Mouse (Mus musculus): ENCODE results near the gene Cby3. TPM values are rescaled to one million over a fixed set of nuclear protein-coding genes. Genes with fewer than 3 reads are reported as not detected.
A peak's percentile ranks its signal among the peaks of the same experiment; 100 is the strongest.

Cby3 gene
- polyA plus RNA-seq, 1 experiment from 2014 or later = 0.37 TPM

DNA sequence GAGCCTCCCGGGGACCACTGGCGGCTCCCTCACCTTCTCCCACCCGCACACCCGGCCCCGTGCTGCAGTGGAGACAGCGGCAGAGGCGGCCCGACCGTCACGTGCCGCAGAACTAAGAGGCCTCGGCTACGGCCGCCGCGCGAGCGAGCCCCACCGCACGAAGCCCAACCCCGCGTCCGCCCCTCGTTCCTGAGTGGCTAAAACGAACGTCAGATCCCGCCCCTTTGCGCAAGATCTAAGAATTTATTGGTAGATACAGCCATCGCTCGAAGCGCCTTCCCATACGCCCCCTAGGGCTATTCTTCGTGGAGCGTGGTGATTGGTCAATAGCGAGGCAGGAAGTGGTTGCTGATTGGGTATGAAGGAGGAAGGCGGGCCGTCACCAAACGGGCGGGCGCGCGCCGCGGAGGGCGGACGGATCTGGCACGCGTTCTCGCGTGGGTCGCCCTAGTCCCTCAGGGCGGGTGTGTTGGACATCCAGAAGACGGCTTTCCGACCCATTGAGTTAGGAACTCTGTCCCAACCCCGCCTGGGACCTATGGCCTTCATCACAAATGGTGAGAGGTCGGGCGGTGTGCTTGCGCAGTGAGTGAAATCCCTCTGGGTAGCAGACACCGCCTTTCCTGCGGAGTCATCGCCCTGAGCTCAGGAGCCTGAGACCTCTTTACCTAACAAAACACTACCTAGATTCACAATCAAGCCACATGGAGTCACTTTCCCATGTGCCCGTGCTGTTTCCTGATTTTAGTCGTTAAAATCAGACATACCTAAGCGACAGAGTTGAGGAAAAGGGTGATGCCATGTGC is 28.6 kb upstream of the Cby3 start, which contains the start of gene Canx:
Gene Canx (minus strand): TSS at position 178 of the 806 bp plus-strand sequence.
- Histone ChIP-seq H3K4me3 (ENCODE audit: low read depth, low read length) (peak within 1 kb of the TSS; percentile 86), H3K27me3 (ENCODE audit: insufficient read depth, low read length) (no peaks in the 10 kb centered on the region), H3K27ac (ENCODE audit: low read depth) (peak within 1 kb of the TSS; percentile 90), H3K4me1 (ENCODE audit: insufficient read depth) (peaks cover 14% of the 10 kb centered on the region), H3K36me3 (ENCODE audit: insufficient read depth) (peaks cover 3% of the 10 kb centered on the region; the same call in 1 of the 2 replicates), H3K4me2 (peak within 1 kb of the TSS; percentile 86), H3K9me3 (ENCODE audit: low read depth, low read length) (no peaks in the 10 kb centered on the region), H3K9ac (peak within 1 kb of the TSS; percentile 95)
- WGBS = under 1% methylated on average over 64 of the region's 64 CpGs
- TF ChIP-seq CTCF (IDR thresholded peaks at IDR 0.05; ENCODE audit: low read depth) = peak; percentile 36; the same call in 1 of the 2 replicates
- ATAC-seq (ENCODE audit: insufficient read depth) (peak; percentile 98), DNase-seq (peak; percentile 100)

GRCm38 (mm10) chr11:50326302-50326966 is 27.8 kb upstream of the Cby3 start:
- ATAC-seq (ENCODE audit: insufficient read depth) (no peak), DNase-seq (peak; percentile 40)
- Histone ChIP-seq H3K4me1 (ENCODE audit: insufficient read depth) (peaks cover 14% of the 10 kb centered on the region), H3K4me2 (peak overlapping the region; percentile 63), H3K9ac (peak overlapping the region; percentile 83), H3K9me3 (ENCODE audit: low read depth, low read length) (no peaks in the 10 kb centered on the region), H3K4me3 (ENCODE audit: low read depth, low read length) (peak overlapping the region; percentile 86), H3K27ac (ENCODE audit: low read depth) (peak overlapping the region; percentile 88), H3K27me3 (ENCODE audit: insufficient read depth, low read length) (no peaks in the 10 kb centered on the region), H3K36me3 (ENCODE audit: insufficient read depth) (peaks cover 3% of the 10 kb centered on the region; the same call in 1 of the 2 replicates)
- WGBS = 2% methylated on average over 7 of the region's 7 CpGs
- no peak for TF ChIP-seq CTCF (IDR thresholded peaks at IDR 0.05; ENCODE audit: low read depth)

GRCm38 (mm10) chr11:50328075-50328625 is 26.1 kb upstream of the Cby3 start:
- peaks cover 11% of the 10 kb centered on the region for H3K4me1 ChIP-seq (ENCODE audit: insufficient read depth)
- no peak overlapping the region for H3K4me2 ChIP-seq
- H3K27ac ChIP-seq (ENCODE audit: low read depth) = no peak overlapping the region
- no peak overlapping the region for H3K9ac ChIP-seq
- no peaks in the 10 kb centered on the region for H3K27me3 ChIP-seq (ENCODE audit: insufficient read depth, low read length)
- no peak for DNase-seq
- H3K9me3 ChIP-seq (ENCODE audit: low read depth, low read length) = no peaks in the 10 kb centered on the region
- TF ChIP-seq CTCF (IDR thresholded peaks at IDR 0.05; ENCODE audit: low read depth) = no peak
- H3K36me3 ChIP-seq (ENCODE audit: insufficient read depth) = no peaks in the 10 kb centered on the region
- no peak for ATAC-seq (ENCODE audit: insufficient read depth)
- 86% methylated on average over 3 of the region's 3 CpGs for WGBS
- no peak overlapping the region for H3K4me3 ChIP-seq (ENCODE audit: low read depth, low read length)

DNA sequence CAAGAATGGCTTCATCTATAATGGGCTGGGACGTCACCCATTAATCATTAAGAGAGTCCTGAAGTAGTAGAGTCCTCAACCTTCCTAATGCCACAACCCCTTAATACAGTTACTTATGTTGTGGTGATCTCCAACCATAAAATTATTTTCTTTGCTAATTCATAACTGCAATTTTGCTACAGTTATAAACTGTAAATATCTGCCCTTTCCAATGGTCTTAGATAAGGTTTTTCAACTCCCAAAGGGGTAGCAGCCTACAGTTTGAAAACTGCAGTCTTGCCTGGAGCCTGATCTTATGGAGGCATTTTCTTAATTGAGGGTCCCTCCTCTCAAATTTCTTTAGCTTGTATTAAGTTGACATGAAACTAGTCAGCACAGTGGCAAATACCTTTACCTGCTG is 24.9 kb upstream of the Cby3 start:
- no peak for TF ChIP-seq CTCF (IDR thresholded peaks at IDR 0.05; ENCODE audit: low read depth)

GRCm38 (mm10) chr11:50333181-50333580 is 21.1 kb upstream of the Cby3 start:
- H3K4me3 ChIP-seq (ENCODE audit: low read depth, low read length) = no peak overlapping the region
- no peaks in the 10 kb centered on the region for H3K9me3 ChIP-seq (ENCODE audit: low read depth, low read length)
- 76% methylated on average over 3 of the region's 3 CpGs for WGBS
- TF ChIP-seq CTCF (IDR thresholded peaks at IDR 0.05; ENCODE audit: low read depth) = no peak
- H3K27me3 ChIP-seq (ENCODE audit: insufficient read depth, low read length) = no peaks in the 10 kb centered on the region
- H3K4me2 ChIP-seq = no peak overlapping the region
- no peak for ATAC-seq (ENCODE audit: insufficient read depth)
- H3K27ac ChIP-seq (ENCODE audit: low read depth) = no peak overlapping the region
- H3K9ac ChIP-seq = no peak overlapping the region
- DNase-seq = no peak
- H3K36me3 ChIP-seq (ENCODE audit: insufficient read depth) = no peaks in the 10 kb centered on the region
- no peaks in the 10 kb centered on the region for H3K4me1 ChIP-seq (ENCODE audit: insufficient read depth)

More for the DNA sequence above, 24.9 kb upstream of the Cby3 start:
- Histone ChIP-seq H3K36me3 (ENCODE audit: insufficient read depth) (no peaks in the 10 kb centered on the region), H3K4me3 (ENCODE audit: low read depth, low read length) (no peak overlapping the region), H3K9ac (no peak overlapping the region), H3K27me3 (ENCODE audit: insufficient read depth, low read length) (no peaks in the 10 kb centered on the region), H3K9me3 (ENCODE audit: low read depth, low read length) (no peaks in the 10 kb centered on the region), H3K27ac (ENCODE audit: low read depth) (no peak overlapping the region), H3K4me1 (ENCODE audit: insufficient read depth) (0 out of 2 replicates have a peak, but pooled peaks cover 4% of the 10 kb centered on the region), H3K4me2 (no peak overlapping the region)
- 85% methylated on average over 1 of the region's 1 CpGs for WGBS
- no peak for ATAC-seq (ENCODE audit: insufficient read depth)
- no peak for DNase-seq

- Histone ChIP-seq H3K9me3 (ENCODE audit: low read depth, low read length) (no peaks in the 10 kb centered on the region), H3K4me2 (no peak overlapping the region), H3K9ac (no peak overlapping the region), H3K27ac (ENCODE audit: low read depth) (no peak overlapping the region), H3K36me3 (ENCODE audit: insufficient read depth) (no peaks in the 10 kb centered on the region), H3K4me1 (ENCODE audit: insufficient read depth) (no peaks in the 10 kb centered on the region), H3K4me3 (ENCODE audit: low read depth, low read length) (no peak overlapping the region), H3K27me3 (ENCODE audit: insufficient read depth, low read length) (no peaks in the 10 kb centered on the region)
- no peak for TF ChIP-seq CTCF (IDR thresholded peaks at IDR 0.05; ENCODE audit: low read depth)
- DNase-seq (no peak), ATAC-seq (ENCODE audit: insufficient read depth) (no peak)
- 33% methylated on average over 1 of the region's 1 CpGs for WGBS
These were observed 18.1 kb upstream of the Cby3 start for GRCm38 (mm10) chr11:50336126-50336525.

- H3K4me1 ChIP-seq (ENCODE audit: insufficient read depth) = no peaks in the 10 kb centered on the region
- H3K9ac ChIP-seq = no peak overlapping the region
- no peak overlapping the region for H3K4me3 ChIP-seq (ENCODE audit: low read depth, low read length)
- no peak for TF ChIP-seq CTCF (IDR thresholded peaks at IDR 0.05; ENCODE audit: low read depth)
- H3K4me2 ChIP-seq = no peak overlapping the region
- no peak for DNase-seq
- WGBS = 59% methylated on average over 4 of the region's 4 CpGs
- no peak overlapping the region for H3K27ac ChIP-seq (ENCODE audit: low read depth)
- no peak for ATAC-seq (ENCODE audit: insufficient read depth)
- H3K9me3 ChIP-seq (ENCODE audit: low read depth, low read length) = no peaks in the 10 kb centered on the region
- no peaks in the 10 kb centered on the region for H3K27me3 ChIP-seq (ENCODE audit: insufficient read depth, low read length)
- H3K36me3 ChIP-seq (ENCODE audit: insufficient read depth) = no peaks in the 10 kb centered on the region
These were observed 17.4 kb upstream of the Cby3 start for GRCm38 (mm10) chr11:50336891-50337290.
